Mouse (Mus musculus) liver, embryonic 14.5 days (tissue): ENCODE results near the gene Ppp1r18.

ENCODE experiments used
- CTCF ChIP-seq: IDR thresholded peaks from 2 replicates; pipeline ENCODE4 v1.5.1; 2016; ENCODE audit warnings: antibody characterized with exemption, low read depth, control low read depth
- EP300 ChIP-seq: IDR thresholded peaks from 2 replicates; pipeline ENCODE4 v1.6.1; 2016; ENCODE audit warnings: antibody characterized with exemption, low read depth

DNA sequence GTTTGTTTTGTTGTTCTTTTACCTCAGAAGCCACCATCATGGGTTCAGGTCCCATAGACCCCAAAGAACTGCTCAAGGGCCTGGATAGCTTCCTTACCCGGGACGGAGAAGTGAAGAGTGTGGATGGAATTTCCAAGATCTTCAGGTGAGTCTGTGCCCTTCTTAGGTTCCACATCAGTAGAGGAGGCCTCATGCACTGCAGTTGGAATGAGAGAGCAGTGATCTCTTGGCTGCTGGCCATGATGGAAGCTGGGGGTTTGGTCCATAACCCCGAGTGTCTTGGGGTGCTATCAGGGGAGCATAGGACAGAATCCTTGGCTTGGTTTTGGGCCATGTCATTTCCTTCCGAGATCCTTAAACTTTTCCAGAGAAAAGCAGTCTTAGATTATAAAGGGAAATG, 57.9 kb downstream of the Ppp1r18 start:
- TF ChIP-seq CTCF (no peak), EP300 (no peak)
